In genomic region chr12:70937571-70938384, GRCm38 (mm10) we compare ENCODE assay signal across 8 mouse cellular contexts. TPM values are rescaled to one million over a fixed set of nuclear protein-coding genes. Genes with fewer than 3 reads are reported as not detected.
DNase-seq lines count a peak whose midpoint lies in the region; ATAC-seq and TF ChIP-seq lines count a peak whose summit lies in the region.

TSS of gene Actr10 (plus strand) at chr12:70937857.

- H3K4me3 ChIP-seq in hindbrain, embryonic 14.5 days (replicated peaks; ENCODE audit: low read length) = peak within 1 kb of the TSS; percentile 77

- DNase-seq in Patski (ENCODE audit: low read depth, low spot score) = no peak
- DNase-seq in cerebellum, postnatal 14 days = peak; percentile 97
- peak; percentile 76 to 85 for DNase-seq in frontal cortex, postnatal 25 days (ENCODE audit: low spot score in 2 of 2)
- peak; percentile 96 for DNase-seq in hindbrain, embryonic 14.5 days (ENCODE audit: low spot score)
- DNase-seq in layer of hippocampus, postnatal 36 days = peak; percentile 90 to 92
- peak; percentile 94 for DNase-seq in lung, postnatal 36 days
- peak; percentile 95 for DNase-seq in retina, postnatal 1 day
- peak; percentile 82 to 87 for DNase-seq in urinary bladder, adult 18-20 months (ENCODE audit: low spot score in 2 of 2)

- in situ Hi-C loops in Patski (cut with MboI; ENCODE audit: low pct_unique_long_range_greater_than_20kb) = loop anchor here (25.0 kb wide), 2 partner anchors 700 to 1000 kb away; partner anchors contain the start of gene Pygl

- H3K9ac ChIP-seq in hindbrain, embryonic 14.5 days = peak within 1 kb of the TSS; percentile 91

- peaks cover 9% of the 10 kb centered on the region for H3K4me1 ChIP-seq in hindbrain, embryonic 14.5 days (replicated peaks; ENCODE audit: control insufficient read depth, insufficient read depth, low read length)

- H3K9me3 ChIP-seq in hindbrain, embryonic 14.5 days (ENCODE audit: control insufficient read depth, low read length) = no peaks in the 10 kb centered on the region

- POLR2A ChIA-PET in Patski (lab: Charles Lee) = no interaction called here

- CTCF ChIA-PET in Patski (lab: Charles Lee) = no interaction called here

- WGBS in hindbrain, embryonic 14.5 days = under 1% methylated on average over 50 of the region's 59 CpGs

- peak within 1 kb of the TSS; percentile 65 for H3K4me2 ChIP-seq in hindbrain, embryonic 14.5 days (replicated peaks)

- peaks cover 24% of the 10 kb centered on the region for H3K36me3 ChIP-seq in hindbrain, embryonic 14.5 days (replicated peaks; ENCODE audit: control insufficient read depth, insufficient read depth)

- H3K27ac ChIP-seq in hindbrain, embryonic 14.5 days = peak within 1 kb of the TSS; percentile 84

- ATAC-seq in Patski = peak; percentile 69
- ATAC-seq in hindbrain, embryonic 14.5 days (ENCODE audit: low FRiP score) = peak; percentile 98

- H3K27me3 ChIP-seq in Patski = no peaks in the 10 kb centered on the region
- no peaks in the 10 kb centered on the region for H3K27me3 ChIP-seq in hindbrain, embryonic 14.5 days (ENCODE audit: control insufficient read depth, insufficient read depth, low read length)

- no peak for TF ChIP-seq CTCF in Patski (IDR thresholded peaks at IDR 0.05)

RNA-seq across cellular contexts. Expression of gene Actr10, which starts in this region (rescaled TPM):
- polyA plus RNA-seq in Patski (2021) = 203 TPM
- 220 and 224 TPM in 2 replicates for polyA plus RNA-seq in hindbrain, embryonic 14.5 days (2014; fragmentation: Nextera tagmentation; extraction: Ambion mirVana)
- total RNA-seq in layer of hippocampus, postnatal 36 days (2021) = 100 to 1,000 TPM; 162 to 168 TPM
